Comparison of ENCODE assay signal across 1 mouse cellular context in the genomic region with DNA sequence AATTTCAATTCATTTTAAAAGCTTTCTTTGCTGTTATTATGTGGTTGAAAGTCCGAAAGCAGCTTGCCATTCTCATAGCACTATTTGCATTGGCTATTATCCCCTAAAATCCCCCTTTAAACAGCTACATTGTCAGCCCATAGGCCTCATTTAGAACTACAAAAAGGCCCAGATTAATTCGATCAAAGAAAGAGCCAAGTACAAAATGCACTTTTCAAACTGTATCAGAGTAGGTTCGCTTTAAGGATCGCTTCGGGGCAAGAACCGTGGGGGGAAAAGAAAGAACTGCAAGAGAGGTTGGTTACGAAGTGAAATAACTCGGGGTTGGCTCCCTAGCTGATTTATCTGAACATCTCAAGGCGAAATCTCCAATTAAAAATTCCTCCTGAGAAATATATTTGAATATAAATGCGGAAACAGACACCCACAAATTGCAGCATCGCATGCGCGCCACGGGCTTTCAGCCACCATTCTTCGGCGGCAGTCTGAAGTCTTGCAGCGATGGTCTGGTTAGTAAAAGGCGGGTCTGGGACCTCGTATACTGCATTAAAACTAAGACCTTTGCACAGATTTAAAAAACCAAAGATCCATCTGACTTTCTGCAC.
TF ChIP-seq lines count a peak whose summit lies in the region.

No protein-coding gene starts in this region.

TF ChIP-seq in CH12.LX, 34 proteins besides CTCF, POLR2A, EP300 and RAD21:
- TF ChIP-seq MXI1 (IDR thresholded peaks at IDR 0.05; ENCODE audit: low read depth, low read length) (no peak), ZNF384 (IDR thresholded peaks at IDR 0.05; ENCODE audit: low read depth, low read length) (no peak), MYC (IDR thresholded peaks at IDR 0.05; ENCODE audit: low read depth, low read length) (no peak), JUN (IDR thresholded peaks at IDR 0.05; ENCODE audit: insufficient read depth, low read depth, low read length) (no peak), BHLHE40 (IDR thresholded peaks at IDR 0.05; ENCODE audit: low read depth, low read length) (no peak), PAX5 (IDR thresholded peaks at IDR 0.05; ENCODE audit: low read length) (no peak), IRF4 (IDR thresholded peaks at IDR 0.05; ENCODE audit: low read depth, low read length) (0 out of 2 replicates have a peak, but pooled peaks have one; percentile 40), NRF1 (IDR thresholded peaks at IDR 0.05; ENCODE audit: low read depth, low read length) (no peak)
